Mouse (Mus musculus): ENCODE measurements at regions not wholly inside any gene's neighbourhood (a gene's known extent, or its start where the extent isn't known, plus 50 kb on each side); places are given as distances from the start of the nearest gene placed in this dataset.

GRCm38 (mm10) chr13:97331072-97331471 lies 90.2 kb downstream of the Enc1 start:
- no peak for TF ChIP-seq EP300 (IDR thresholded peaks at IDR 0.05; ENCODE audit: low read depth)
- no peak for TF ChIP-seq CTCF (IDR thresholded peaks at IDR 0.05; ENCODE audit: low read depth)

All from liver, embryonic 14.5 days (tissue).